Mouse (Mus musculus) erythroblast, embryonic 14.5 days (primary cell): ENCODE data around the gene Zfp281.

ENCODE experiments used
- GATA1 ChIP-seq: IDR thresholded peaks from 2 replicates; pipeline ENCODE4 v1.6.1; 2012; ENCODE audit warnings: low read length, inconsistent platforms, mixed read lengths
- TAL1 ChIP-seq: IDR thresholded peaks from 3 replicates; pipeline ENCODE4 v1.6.1; 2012; ENCODE audit warnings: low read length, inconsistent platforms, mixed read lengths

GRCm38 (mm10) chr1:136618570-136618969 is 6.1 kb upstream of the Zfp281 start:
- no peak for TF ChIP-seq GATA1
- no peak for TF ChIP-seq TAL1
